Mouse (Mus musculus): ENCODE data around the gene Lsm8. TPM values are rescaled to one million over a fixed set of nuclear protein-coding genes. Genes with fewer than 3 reads are reported as not detected.
"Not testable (repeated sequence)": the region's sequence is repeated elsewhere in the genome, so short reads cannot be mapped to it uniquely, and the experiment has no call there.

Gene Lsm8
- polyA plus RNA-seq (2015; fragmentation: Nextera tagmentation; extraction: Ambion mirVana) = 172 and 196 TPM in 2 replicates

DNA sequence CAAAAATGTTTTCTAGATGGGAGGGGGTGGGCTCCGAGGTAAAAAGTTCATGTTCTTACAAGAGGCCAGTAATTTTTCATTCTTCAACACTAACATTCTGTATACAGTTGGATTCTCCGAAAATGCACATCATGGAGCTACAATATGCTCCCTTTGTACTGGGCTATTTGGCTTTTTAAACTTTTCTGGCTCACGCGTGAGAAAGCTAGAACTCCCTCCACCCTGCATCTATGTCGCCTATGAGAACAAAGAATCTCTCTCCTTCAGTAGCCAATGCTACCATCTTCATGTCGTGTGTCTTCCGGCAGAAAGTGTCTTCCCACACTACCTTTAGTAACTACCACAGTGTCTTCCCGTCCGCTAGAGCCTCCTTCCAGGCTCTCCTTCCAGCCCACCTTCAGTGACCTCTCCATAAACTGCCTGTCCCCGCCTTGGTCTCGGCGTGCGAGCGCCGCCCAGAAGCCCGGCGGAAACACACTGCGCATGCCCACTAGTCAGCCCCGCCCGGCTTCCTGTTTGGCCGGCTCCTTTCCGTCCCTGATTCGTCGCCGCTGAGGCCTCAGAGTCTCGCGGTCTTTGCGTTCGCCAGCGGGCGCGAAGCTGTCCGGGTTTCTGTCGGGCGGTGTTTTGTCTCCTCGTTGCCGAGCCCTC, at the start of gene Lsm8:
Lsm8 (plus strand) TSS at position 529 of the 651 bp plus-strand sequence.
- H3K9ac ChIP-seq (replicated peaks) = peak within 1 kb of the TSS; percentile 92
- peak within 1 kb of the TSS; percentile 95 for H3K27ac ChIP-seq
- peak; percentile 100 for ATAC-seq
- peak within 1 kb of the TSS; percentile 82 for H3K4me3 ChIP-seq (replicated peaks)
- 1% methylated on average over 37 of the region's 37 CpGs for WGBS
- no peaks in the 10 kb centered on the region for H3K27me3 ChIP-seq
- peaks cover 27% of the 10 kb centered on the region for H3K4me1 ChIP-seq (replicated peaks)
- no peaks in the 10 kb centered on the region for H3K9me3 ChIP-seq
- H3K36me3 ChIP-seq = peaks cover 19% of the 10 kb centered on the region
- peak within 1 kb of the TSS; percentile 71 for H3K4me2 ChIP-seq (replicated peaks)

DNA sequence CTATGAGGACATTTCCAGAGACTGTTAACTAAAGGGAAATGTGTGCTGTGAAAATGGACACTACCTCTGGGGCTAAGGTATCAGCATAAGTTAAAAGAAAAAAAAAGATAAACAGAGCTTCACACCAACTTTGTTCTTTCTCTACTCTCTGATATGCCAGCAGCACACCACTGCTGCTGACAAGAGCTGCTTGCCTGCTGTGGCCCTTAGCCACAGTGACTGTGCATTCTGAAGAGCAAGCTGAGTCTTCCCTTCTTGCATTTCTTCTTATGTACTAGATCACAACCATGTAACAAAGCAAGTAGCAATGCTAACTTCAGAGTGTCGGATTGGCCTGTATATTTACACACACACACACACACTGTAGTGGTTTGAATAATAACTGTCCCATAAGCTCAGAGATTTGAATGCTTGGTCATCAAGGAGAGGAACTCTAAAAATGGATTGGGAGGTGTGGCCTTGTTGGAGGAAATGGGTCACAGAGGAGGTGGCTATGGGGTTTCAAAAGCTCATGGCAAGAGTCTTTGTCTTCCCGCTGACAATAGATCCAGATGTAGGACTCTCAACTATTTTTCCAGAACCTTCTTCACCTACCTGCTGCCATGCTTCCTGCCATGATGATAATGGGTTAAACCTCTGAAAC, 47.4 kb upstream of the Lsm8 start:
- Histone ChIP-seq H3K36me3 (no peaks in the 10 kb centered on the region), H3K27ac (no peak overlapping the region), H3K4me1 (replicated peaks) (no peaks in the 10 kb centered on the region), H3K4me3 (replicated peaks) (no peak overlapping the region), H3K9ac (replicated peaks) (no peak overlapping the region), H3K27me3 (no peaks in the 10 kb centered on the region), H3K4me2 (replicated peaks) (no peak overlapping the region), H3K9me3 (no peaks in the 10 kb centered on the region)
- ATAC-seq = no peak
- WGBS = 98% methylated on average over 2 of the region's 2 CpGs

- Histone ChIP-seq H3K4me3 (replicated peaks) (no peak overlapping the region), H3K4me2 (replicated peaks) (no peak overlapping the region), H3K9me3 (no peaks in the 10 kb centered on the region), H3K9ac (replicated peaks) (no peak overlapping the region), H3K4me1 (replicated peaks) (no peaks in the 10 kb centered on the region), H3K27ac (no peak overlapping the region), H3K27me3 (no peaks in the 10 kb centered on the region), H3K36me3 (no peaks in the 10 kb centered on the region)
- 90% methylated on average over 1 of the region's 1 CpGs for WGBS
- ATAC-seq = no peak
Observed at GRCm38 (mm10) chr6:18812623-18813022, 35.8 kb upstream of the Lsm8 start.

- no peaks in the 10 kb centered on the region for H3K9me3 ChIP-seq
- H3K27me3 ChIP-seq = no peaks in the 10 kb centered on the region
- no peak overlapping the region for H3K4me3 ChIP-seq (replicated peaks)
- WGBS = 87% methylated on average over 2 of the region's 2 CpGs
- no peak overlapping the region for H3K4me2 ChIP-seq (replicated peaks)
- ATAC-seq = no peak
- no peaks in the 10 kb centered on the region for H3K36me3 ChIP-seq
- no peak overlapping the region for H3K9ac ChIP-seq (replicated peaks)
- no peak overlapping the region for H3K27ac ChIP-seq
- no peaks in the 10 kb centered on the region for H3K4me1 ChIP-seq (replicated peaks)
Observed at GRCm38 (mm10) chr6:18815606-18816005, 32.8 kb upstream of the Lsm8 start.

DNA sequence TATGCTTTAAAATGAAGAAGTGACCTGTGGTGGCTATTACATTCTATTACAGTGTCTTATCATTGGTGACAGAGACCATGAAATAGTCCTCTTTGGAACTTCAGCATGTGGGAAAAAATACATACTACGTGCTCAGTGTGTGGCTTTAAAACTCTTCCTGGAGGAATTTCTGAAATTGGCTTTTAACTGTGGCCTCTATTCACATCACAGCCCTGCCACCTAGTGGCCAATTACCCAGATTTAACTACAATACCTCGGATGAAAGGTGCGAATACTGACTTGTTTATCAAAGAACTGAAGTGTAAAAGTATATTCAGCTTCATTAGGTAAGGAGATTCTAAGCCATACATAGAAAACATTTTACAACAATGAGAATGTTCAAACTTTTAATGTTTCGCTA, 29.0 kb upstream of the Lsm8 start:
- peak; percentile 30; the same call in 1 of the 2 replicates for ATAC-seq
- Histone ChIP-seq H3K27ac (no peak overlapping the region), H3K4me2 (replicated peaks) (no peak overlapping the region), H3K4me1 (replicated peaks) (no peaks in the 10 kb centered on the region), H3K36me3 (no peaks in the 10 kb centered on the region), H3K9me3 (no peaks in the 10 kb centered on the region), H3K4me3 (replicated peaks) (no peak overlapping the region), H3K27me3 (no peaks in the 10 kb centered on the region), H3K9ac (replicated peaks) (no peak overlapping the region)
- WGBS = 14% methylated on average over 4 of the region's 4 CpGs

- no peaks in the 10 kb centered on the region for H3K27me3 ChIP-seq
- H3K4me1 ChIP-seq (replicated peaks) = no peaks in the 10 kb centered on the region
- no peak for ATAC-seq
- no peak overlapping the region for H3K27ac ChIP-seq
- no peaks in the 10 kb centered on the region for H3K9me3 ChIP-seq
- no peak overlapping the region for H3K4me2 ChIP-seq (replicated peaks)
- no peak overlapping the region for H3K9ac ChIP-seq (replicated peaks)
- no peaks in the 10 kb centered on the region for H3K36me3 ChIP-seq
- no peak overlapping the region for H3K4me3 ChIP-seq (replicated peaks)
- WGBS = 68% methylated on average over 4 of the region's 4 CpGs
Observed at GRCm38 (mm10) chr6:18820246-18820645, 28.1 kb upstream of the Lsm8 start.

- H3K27ac ChIP-seq = no peak overlapping the region
- 77% methylated on average over 1 of the region's 1 CpGs for WGBS
- no peak overlapping the region for H3K4me3 ChIP-seq (replicated peaks)
- no peaks in the 10 kb centered on the region for H3K36me3 ChIP-seq
- no peak overlapping the region for H3K9ac ChIP-seq (replicated peaks)
- no peaks in the 10 kb centered on the region for H3K4me1 ChIP-seq (replicated peaks)
- no peak for ATAC-seq
- no peaks in the 10 kb centered on the region for H3K9me3 ChIP-seq
- no peak overlapping the region for H3K4me2 ChIP-seq (replicated peaks)
- no peaks in the 10 kb centered on the region for H3K27me3 ChIP-seq
Observed at GRCm38 (mm10) chr6:18822812-18823211, 25.6 kb upstream of the Lsm8 start.

- no peak for ATAC-seq
- H3K4me1 ChIP-seq (replicated peaks) = no peaks in the 10 kb centered on the region
- no peak overlapping the region for H3K4me3 ChIP-seq (replicated peaks)
- no peak overlapping the region for H3K9ac ChIP-seq (replicated peaks)
- no peak overlapping the region for H3K27ac ChIP-seq
- H3K27me3 ChIP-seq = no peaks in the 10 kb centered on the region
- WGBS = 93% methylated on average over 1 of the region's 1 CpGs
- H3K36me3 ChIP-seq = no peaks in the 10 kb centered on the region
- H3K4me2 ChIP-seq (replicated peaks) = no peak overlapping the region
- H3K9me3 ChIP-seq = no peaks in the 10 kb centered on the region
Observed at GRCm38 (mm10) chr6:18832958-18833357, 15.4 kb upstream of the Lsm8 start.

- H3K27me3 ChIP-seq; H3K4me3 ChIP-seq (replicated peaks); H3K27ac ChIP-seq; H3K9ac ChIP-seq (replicated peaks); H3K9me3 ChIP-seq; ATAC-seq; H3K4me1 ChIP-seq (replicated peaks); H3K4me2 ChIP-seq (replicated peaks); H3K36me3 ChIP-seq: not testable (repeated sequence)
- WGBS = 82% methylated on average over 4 of the region's 11 CpGs
Observed at GRCm38 (mm10) chr6:18844529-18844928, 3.9 kb upstream of the Lsm8 start.

DNA sequence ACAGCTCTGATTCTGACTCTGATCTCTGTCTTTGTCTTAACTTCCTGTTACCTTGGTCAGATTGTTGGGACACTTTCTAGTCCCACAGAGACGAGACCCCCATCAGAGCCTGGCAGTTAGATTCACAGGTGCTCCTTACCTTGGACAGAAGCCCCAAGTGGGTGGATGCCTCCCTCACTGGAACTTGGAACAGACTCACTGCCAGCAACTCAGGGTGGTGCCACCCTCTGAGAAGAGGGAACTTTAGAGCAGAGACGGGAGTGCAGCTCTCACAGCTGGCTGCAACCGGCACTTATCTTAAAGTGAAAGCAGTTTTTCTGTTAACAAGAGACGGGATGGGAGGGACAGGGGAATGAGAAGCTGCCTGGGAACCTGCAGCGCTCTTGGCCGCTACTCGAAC, 2.8 kb upstream of the Lsm8 start:
- not testable (repeated sequence) for H3K27ac ChIP-seq; ATAC-seq; H3K9ac ChIP-seq (replicated peaks); H3K36me3 ChIP-seq; H3K4me3 ChIP-seq (replicated peaks); H3K9me3 ChIP-seq; H3K27me3 ChIP-seq; H3K4me2 ChIP-seq (replicated peaks)
- H3K4me1 ChIP-seq (replicated peaks) = peaks cover 13% of the 10 kb centered on the region
- WGBS = 63% methylated on average over 5 of the region's 7 CpGs

- H3K4me2 ChIP-seq (replicated peaks) = peak overlapping the region; percentile 71
- WGBS = 1% methylated on average over 27 of the region's 28 CpGs
- peak; percentile 91 for ATAC-seq
- H3K36me3 ChIP-seq = peaks cover 23% of the 10 kb centered on the region
- H3K4me3 ChIP-seq (replicated peaks) = peak overlapping the region; percentile 82
- peak overlapping the region; percentile 92 for H3K9ac ChIP-seq (replicated peaks)
- peak overlapping the region; percentile 95 for H3K27ac ChIP-seq
- no peaks in the 10 kb centered on the region for H3K9me3 ChIP-seq
- H3K27me3 ChIP-seq = no peaks in the 10 kb centered on the region
- H3K4me1 ChIP-seq (replicated peaks) = peaks cover 27% of the 10 kb centered on the region
Observed at GRCm38 (mm10) chr6:18848702-18849061, 303 bp downstream of the Lsm8 start.

GRCm38 (mm10) chr6:18855323-18855722, 6.9 kb downstream of the Lsm8 start:
- Histone ChIP-seq H3K27me3 (no peaks in the 10 kb centered on the region), H3K4me3 (replicated peaks) (no peak overlapping the region), H3K27ac (no peak overlapping the region), H3K9me3 (no peaks in the 10 kb centered on the region), H3K4me2 (replicated peaks) (no peak overlapping the region), H3K4me1 (replicated peaks) (peaks cover 14% of the 10 kb centered on the region), H3K36me3 (peaks cover 57% of the 10 kb centered on the region), H3K9ac (replicated peaks) (no peak overlapping the region)
- no peak for ATAC-seq

Measured in midbrain, embryonic 13.5 days (tissue).